Mouse (Mus musculus): ENCODE measurements around the gene Eps15l1.

GRCm38 (mm10) chr8:72298928-72299327 lies 122.3 kb downstream of the Eps15l1 start:
- TF ChIP-seq CTCF (IDR thresholded peaks at IDR 0.05; ENCODE audit: borderline replicate concordance, control insufficient read depth, extremely low read depth, insufficient read depth, low read length, poor library complexity) (no peak), POLR2A (IDR thresholded peaks at IDR 0.05; ENCODE audit: control insufficient read depth, extremely low read depth, insufficient read depth, low read length, poor library complexity) (no peak)
